ENCODE assay signal across 7 mouse cellular contexts in genomic region chr10:77604958-77605357, GRCm38 (mm10). TPM values are rescaled to one million over a fixed set of nuclear protein-coding genes. Genes with fewer than 3 reads are reported as not detected.
DNase-seq lines count a peak whose midpoint lies in the region; ATAC-seq and TF ChIP-seq lines count a peak whose summit lies in the region.

No protein-coding gene starts in this region.

- DNase-seq in hindbrain, postnatal 0 days (ENCODE audit: low spot score) = no peak
- DNase-seq in CD4-positive helper T cell, adult 2 months (ENCODE audit: low read depth, low spot score) = peak; percentile 32
- DNase-seq in liver, postnatal 0 days = no peak
- DNase-seq in thymus, postnatal 36 days = no peak
- DNase-seq in thymus, postnatal 25 days = no peak

- ATAC-seq in hindbrain, postnatal 0 days = no peak
- no peak for ATAC-seq in hindbrain, embryonic 12.5 days (ENCODE audit: low FRiP score)
- no peak for ATAC-seq in liver, postnatal 0 days

- no peak for TF ChIP-seq EP300 in liver, postnatal 0 days (IDR thresholded peaks at IDR 0.05; ENCODE audit: low read depth)

- 64% methylated on average over 5 of the region's 5 CpGs for WGBS in hindbrain, postnatal 0 days
- 86% methylated on average over 5 of the region's 5 CpGs for WGBS in hindbrain, embryonic 12.5 days
- WGBS in liver, postnatal 0 days (ENCODE audit: insufficient replicate concordance) = 69% methylated on average over 5 of the region's 5 CpGs

- H3K27ac ChIP-seq in hindbrain, postnatal 0 days = peak overlapping the region; percentile 98
- no peak overlapping the region for H3K27ac ChIP-seq in hindbrain, embryonic 12.5 days
- peak overlapping the region; percentile 97 for H3K27ac ChIP-seq in liver, postnatal 0 days (ENCODE audit: low read depth)

- no peak for TF ChIP-seq CTCF in hindbrain, postnatal 0 days (IDR thresholded peaks at IDR 0.05; ENCODE audit: low read depth)
- TF ChIP-seq CTCF in E14TG2a.4 (conservative IDR thresholded peaks at IDR 0.05; ENCODE audit: low read length) = no peak
- TF ChIP-seq CTCF in liver, postnatal 0 days (IDR thresholded peaks at IDR 0.05; ENCODE audit: low read depth) = no peak

- H3K4me2 ChIP-seq in hindbrain, postnatal 0 days (ENCODE audit: low read depth, low read length) = no peak overlapping the region
- no peak overlapping the region for H3K4me2 ChIP-seq in hindbrain, embryonic 12.5 days (replicated peaks)
- H3K4me2 ChIP-seq in liver, postnatal 0 days (ENCODE audit: low read depth, low read length) = no peak overlapping the region

- no peak overlapping the region for H3K9ac ChIP-seq in hindbrain, postnatal 0 days (replicated peaks; ENCODE audit: low read length)
- no peak overlapping the region for H3K9ac ChIP-seq in hindbrain, embryonic 12.5 days
- H3K9ac ChIP-seq in liver, postnatal 0 days (replicated peaks) = no peak overlapping the region

- no peaks in the 10 kb centered on the region for H3K27me3 ChIP-seq in hindbrain, postnatal 0 days (ENCODE audit: insufficient read depth, low read length)
- no peaks in the 10 kb centered on the region for H3K27me3 ChIP-seq in hindbrain, embryonic 12.5 days
- H3K27me3 ChIP-seq in E14TG2a.4 (ENCODE audit: insufficient read depth, low read length) = no peaks in the 10 kb centered on the region
- no peaks in the 10 kb centered on the region for H3K27me3 ChIP-seq in liver, postnatal 0 days (ENCODE audit: insufficient read depth, low read length)

- peaks cover 13% of the 10 kb centered on the region; the same call in 1 of the 2 replicates for H3K4me1 ChIP-seq in hindbrain, postnatal 0 days (ENCODE audit: insufficient read depth, low read length)
- H3K4me1 ChIP-seq in hindbrain, embryonic 12.5 days = peaks cover 16% of the 10 kb centered on the region
- peaks cover 85% of the 10 kb centered on the region for H3K4me1 ChIP-seq in E14TG2a.4 (replicated peaks; ENCODE audit: low read depth, low read length)
- peaks cover 27% of the 10 kb centered on the region for H3K4me1 ChIP-seq in liver, postnatal 0 days (ENCODE audit: insufficient read depth)

- H3K9me3 ChIP-seq in hindbrain, postnatal 0 days (ENCODE audit: low read length) = 0 out of 2 replicates have a peak, but pooled peaks cover 2% of the 10 kb centered on the region
- 0 out of 2 replicates have a peak, but pooled peaks cover 4% of the 10 kb centered on the region for H3K9me3 ChIP-seq in hindbrain, embryonic 12.5 days (replicated peaks)
- no peaks in the 10 kb centered on the region for H3K9me3 ChIP-seq in E14TG2a.4 (ENCODE audit: low read length)
- H3K9me3 ChIP-seq in liver, postnatal 0 days (ENCODE audit: low read length) = no peaks in the 10 kb centered on the region

- no peak overlapping the region for H3K4me3 ChIP-seq in hindbrain, postnatal 0 days (ENCODE audit: low read length)
- H3K4me3 ChIP-seq in hindbrain, embryonic 12.5 days = no peak overlapping the region
- H3K4me3 ChIP-seq in E14TG2a.4 (replicated peaks; ENCODE audit: low read length) = 0 out of 2 replicates have a peak overlapping the region, but pooled peaks have one; percentile 29
- H3K4me3 ChIP-seq in liver, postnatal 0 days (ENCODE audit: low read depth, low read length) = no peak overlapping the region

- no peaks in the 10 kb centered on the region; the same call in 1 of the 2 replicates for H3K36me3 ChIP-seq in hindbrain, postnatal 0 days (ENCODE audit: insufficient read depth, low read length)
- peaks cover 9% of the 10 kb centered on the region; the same call in 1 of the 2 replicates for H3K36me3 ChIP-seq in hindbrain, embryonic 12.5 days
- peaks cover 26% of the 10 kb centered on the region for H3K36me3 ChIP-seq in E14TG2a.4 (ENCODE audit: insufficient read depth, low read length)
- H3K36me3 ChIP-seq in liver, postnatal 0 days (replicated peaks; ENCODE audit: insufficient read depth, low read length) = no peaks in the 10 kb centered on the region; the same call in 1 of the 2 replicates

RNA-seq across cellular contexts. Expression of gene Sumo3, which starts 0.9 kb away (rescaled TPM):
- 217 and 218 TPM in 2 replicates for total RNA-seq in hindbrain, postnatal 0 days (2014; rRNA removed)
- 330 and 348 TPM in 2 replicates for polyA plus RNA-seq in hindbrain, postnatal 0 days (2015; fragmentation: Nextera tagmentation; extraction: Ambion mirVana)
- 276 and 287 TPM in 2 replicates for polyA plus RNA-seq in hindbrain, embryonic 12.5 days (2016; fragmentation: Nextera tagmentation; extraction: Ambion mirVana)
- polyA plus RNA-seq in liver, postnatal 0 days (2015; fragmentation: Nextera tagmentation; extraction: Ambion mirVana) = 105 and 111 TPM in 2 replicates

RNA-seq across cellular contexts. Expression of gene Gm49325, which starts 1.0 kb away (rescaled TPM):
- total RNA-seq in hindbrain, postnatal 0 days (2014; rRNA removed) = 4.0 TPM in 1 of 2 replicates, not detected in the other
- polyA plus RNA-seq in hindbrain, postnatal 0 days (2015; fragmentation: Nextera tagmentation; extraction: Ambion mirVana) = 11.1 and 12.8 TPM in 2 replicates
- polyA plus RNA-seq in hindbrain, embryonic 12.5 days (2016; fragmentation: Nextera tagmentation; extraction: Ambion mirVana) = 13.2 and 13.3 TPM in 2 replicates
- polyA plus RNA-seq in liver, postnatal 0 days (2015; fragmentation: Nextera tagmentation; extraction: Ambion mirVana) = 8.4 and 13.3 TPM in 2 replicates

RNA-seq across cellular contexts. Expression of gene Ube2g2, which starts 17.1 kb away (rescaled TPM):
- 45.1 and 48.3 TPM in 2 replicates for total RNA-seq in hindbrain, postnatal 0 days (2014; rRNA removed)
- 65.8 and 73.8 TPM in 2 replicates for polyA plus RNA-seq in hindbrain, postnatal 0 days (2015; fragmentation: Nextera tagmentation; extraction: Ambion mirVana)
- polyA plus RNA-seq in hindbrain, embryonic 12.5 days (2016; fragmentation: Nextera tagmentation; extraction: Ambion mirVana) = 81.6 and 82.3 TPM in 2 replicates
- 37.4 and 40.4 TPM in 2 replicates for polyA plus RNA-seq in liver, postnatal 0 days (2015; fragmentation: Nextera tagmentation; extraction: Ambion mirVana)

RNA-seq across cellular contexts. Expression of gene Pttg1ip, which starts 23.4 kb away (rescaled TPM):
- total RNA-seq in hindbrain, postnatal 0 days (2014; rRNA removed) = 85.9 and 94.0 TPM in 2 replicates
- 87.3 and 87.5 TPM in 2 replicates for polyA plus RNA-seq in hindbrain, postnatal 0 days (2015; fragmentation: Nextera tagmentation; extraction: Ambion mirVana)
- 77.2 and 78.8 TPM in 2 replicates for polyA plus RNA-seq in hindbrain, embryonic 12.5 days (2016; fragmentation: Nextera tagmentation; extraction: Ambion mirVana)
- polyA plus RNA-seq in liver, postnatal 0 days (2015; fragmentation: Nextera tagmentation; extraction: Ambion mirVana) = 126 and 129 TPM in 2 replicates
